Mouse (Mus musculus): ENCODE results near the gene Klhl29. TPM values are rescaled to one million over a fixed set of nuclear protein-coding genes. Genes with fewer than 3 reads are reported as not detected.

Gene Klhl29
- polyA plus RNA-seq, 1 experiment = not detected

DNA sequence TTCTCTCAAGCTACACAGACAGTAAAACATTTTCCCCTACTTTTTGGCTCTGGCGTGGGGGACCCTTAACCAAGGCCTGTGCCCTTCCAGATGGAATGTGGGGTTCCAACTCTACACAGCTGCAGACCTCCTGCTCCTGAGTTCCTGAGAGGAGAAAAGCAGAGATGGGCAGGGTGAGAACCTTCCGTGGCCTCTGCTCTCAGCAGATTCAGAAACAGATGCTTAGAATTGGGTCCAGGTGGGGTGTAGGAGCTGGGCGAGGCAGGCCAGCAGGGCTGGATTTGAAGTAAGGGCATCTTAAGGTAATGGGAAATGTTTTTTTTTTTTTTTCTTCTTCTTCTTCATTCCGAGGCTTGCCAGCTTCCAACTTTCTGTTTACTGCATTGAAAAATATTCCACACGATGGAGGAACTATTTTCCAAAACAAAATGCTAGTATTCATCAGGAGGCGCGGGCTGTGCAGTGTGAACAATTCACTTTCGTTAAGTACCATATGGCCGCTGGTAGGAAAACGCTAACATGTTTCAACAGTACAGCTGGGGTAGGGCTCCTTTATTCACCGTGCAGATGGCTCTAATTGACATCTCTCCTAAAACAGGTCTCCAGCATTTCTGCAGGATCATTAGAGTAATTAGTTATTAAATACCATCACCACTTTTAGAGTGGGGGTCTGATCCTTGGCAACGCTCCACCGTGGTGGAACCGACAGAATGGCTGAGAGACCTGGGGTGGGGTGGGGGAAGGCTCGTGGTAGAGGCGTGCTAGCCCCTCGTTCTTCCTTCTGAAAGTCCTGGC is 135.8 kb downstream of the Klhl29 start:
- Histone ChIP-seq H3ac (ENCODE audit: control insufficient read depth, insufficient read length, low read depth) (no peak overlapping the region), H3K79me3 (ENCODE audit: low read depth) (no peaks in the 10 kb centered on the region), H3K4me3 (ENCODE audit: insufficient read depth, poor library complexity, severe bottlenecking) (no peak overlapping the region), H3K79me2 (ENCODE audit: control insufficient read depth, insufficient read depth) (no peaks in the 10 kb centered on the region), H3K36me3 (ENCODE audit: control insufficient read depth, insufficient read depth) (no peaks in the 10 kb centered on the region), H3K27me3 (ENCODE audit: control insufficient read depth, insufficient read depth, insufficient read length) (no peaks in the 10 kb centered on the region)
- no peak for TF ChIP-seq MYOD1 (IDR thresholded peaks at IDR 0.05; ENCODE audit: control insufficient read depth, insufficient read length, low read depth)
- TF ChIP-seq FOSL1 (IDR thresholded peaks at IDR 0.05; ENCODE audit: insufficient read depth, low read length, poor library complexity, severe bottlenecking) = no peak
- TF ChIP-seq MYOG (IDR thresholded peaks at IDR 0.05; ENCODE audit: control insufficient read depth, extremely low read depth, insufficient read length) = no peak
- TF ChIP-seq USF1 (IDR thresholded peaks at IDR 0.05; ENCODE audit: low read depth) = no peak
- no peak for TF ChIP-seq CTCF (IDR thresholded peaks at IDR 0.05; ENCODE audit: control insufficient read depth, insufficient read depth, insufficient read length)
- no peak for TF ChIP-seq MAX (IDR thresholded peaks at IDR 0.05)
- TF ChIP-seq CEBPB (IDR thresholded peaks at IDR 0.05; ENCODE audit: low read depth) = no peak

DNA sequence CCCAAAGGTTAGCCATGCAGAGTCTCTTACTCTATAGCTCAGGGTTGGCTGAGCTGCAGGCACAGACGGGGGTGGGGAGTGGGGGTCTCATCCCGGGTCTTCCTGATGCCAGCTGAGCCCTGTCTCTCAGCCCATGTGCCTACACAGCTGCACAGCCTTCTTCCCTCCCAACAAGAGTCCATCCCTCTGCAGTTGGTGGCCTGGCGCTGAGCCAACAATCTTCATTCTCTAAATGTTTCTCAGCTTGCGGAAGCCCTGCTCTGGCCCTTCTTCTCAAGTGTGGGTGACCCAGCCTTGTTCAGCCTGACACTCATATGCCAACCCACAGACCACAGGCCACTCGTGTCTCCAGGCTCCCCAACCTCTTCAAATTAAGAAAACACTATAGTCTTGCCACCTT is 138.4 kb downstream of the Klhl29 start:
- Histone ChIP-seq H3K36me3 (ENCODE audit: control insufficient read depth, insufficient read depth) (no peaks in the 10 kb centered on the region), H3K79me3 (ENCODE audit: low read depth) (no peaks in the 10 kb centered on the region), H3K79me2 (ENCODE audit: control insufficient read depth, insufficient read depth) (no peaks in the 10 kb centered on the region), H3K27me3 (ENCODE audit: control insufficient read depth, insufficient read depth, insufficient read length) (no peaks in the 10 kb centered on the region), H3ac (ENCODE audit: control insufficient read depth, insufficient read length, low read depth) (no peak overlapping the region), H3K4me3 (ENCODE audit: insufficient read depth, poor library complexity, severe bottlenecking) (no peak overlapping the region)
- TF ChIP-seq USF1 (IDR thresholded peaks at IDR 0.05; ENCODE audit: low read depth) (no peak), MYOD1 (IDR thresholded peaks at IDR 0.05; ENCODE audit: control insufficient read depth, insufficient read length, low read depth) (no peak), CEBPB (IDR thresholded peaks at IDR 0.05; ENCODE audit: low read depth) (no peak), MAX (IDR thresholded peaks at IDR 0.05) (no peak), FOSL1 (IDR thresholded peaks at IDR 0.05; ENCODE audit: insufficient read depth, low read length, poor library complexity, severe bottlenecking) (no peak), CTCF (IDR thresholded peaks at IDR 0.05; ENCODE audit: control insufficient read depth, insufficient read depth, insufficient read length) (no peak), MYOG (IDR thresholded peaks at IDR 0.05; ENCODE audit: control insufficient read depth, extremely low read depth, insufficient read length) (no peak)

DNA sequence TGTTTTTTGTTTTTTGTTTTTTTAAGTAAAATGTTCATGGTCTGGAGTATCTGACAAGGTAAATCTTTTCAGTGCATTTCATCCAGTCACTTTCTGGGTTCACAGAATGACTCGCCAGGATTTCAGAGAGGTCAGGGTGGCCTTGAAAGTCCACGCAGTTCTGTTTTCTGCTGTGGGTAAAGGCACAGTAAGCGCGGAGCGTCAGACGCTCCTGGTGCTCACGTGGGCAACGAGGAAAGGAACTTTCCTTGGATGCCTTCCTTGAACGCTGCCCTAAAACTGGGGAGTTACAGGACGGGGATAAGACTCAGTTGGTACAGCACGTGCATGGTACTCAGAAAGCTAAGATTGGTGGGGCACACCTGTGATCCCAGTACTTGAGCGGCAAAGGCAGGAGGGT is 139.9 kb downstream of the Klhl29 start:
- Histone ChIP-seq H3K4me3 (ENCODE audit: insufficient read depth, poor library complexity, severe bottlenecking) (no peak overlapping the region), H3ac (ENCODE audit: control insufficient read depth, insufficient read length, low read depth) (no peak overlapping the region), H3K79me2 (ENCODE audit: control insufficient read depth, insufficient read depth) (no peaks in the 10 kb centered on the region), H3K27me3 (ENCODE audit: control insufficient read depth, insufficient read depth, insufficient read length) (no peaks in the 10 kb centered on the region), H3K79me3 (ENCODE audit: low read depth) (no peaks in the 10 kb centered on the region), H3K36me3 (ENCODE audit: control insufficient read depth, insufficient read depth) (no peaks in the 10 kb centered on the region)
- TF ChIP-seq FOSL1 (IDR thresholded peaks at IDR 0.05; ENCODE audit: insufficient read depth, low read length, poor library complexity, severe bottlenecking) = no peak

DNA sequence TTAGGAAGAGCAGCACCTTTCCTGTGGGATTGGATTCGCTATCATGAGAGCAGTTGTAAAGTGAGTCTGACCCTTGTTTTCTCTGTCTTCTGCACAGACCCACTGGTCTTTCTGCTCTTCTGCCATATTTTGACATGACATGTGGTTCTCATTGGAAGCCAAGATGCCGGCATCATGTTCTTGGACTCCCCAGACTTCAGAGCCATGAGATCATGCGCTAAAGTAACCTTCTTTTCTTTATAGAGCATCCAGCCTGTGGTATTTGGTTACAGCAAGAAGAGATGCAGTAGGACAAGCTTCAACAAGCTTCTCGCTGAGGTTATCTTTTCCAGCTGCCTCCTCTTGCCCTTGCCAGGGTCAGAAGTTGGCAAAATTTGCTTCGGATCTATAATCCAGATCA is 145.0 kb downstream of the Klhl29 start:
- Histone ChIP-seq H3K79me3 (ENCODE audit: low read depth) (no peaks in the 10 kb centered on the region), H3K36me3 (ENCODE audit: control insufficient read depth, insufficient read depth) (no peaks in the 10 kb centered on the region), H3K4me3 (ENCODE audit: insufficient read depth, poor library complexity, severe bottlenecking) (no peak overlapping the region), H3K27me3 (ENCODE audit: control insufficient read depth, insufficient read depth, insufficient read length) (no peaks in the 10 kb centered on the region), H3K79me2 (ENCODE audit: control insufficient read depth, insufficient read depth) (no peaks in the 10 kb centered on the region), H3ac (ENCODE audit: control insufficient read depth, insufficient read length, low read depth) (no peak overlapping the region)
- TF ChIP-seq USF1 (IDR thresholded peaks at IDR 0.05; ENCODE audit: low read depth) (no peak), MYOG (IDR thresholded peaks at IDR 0.05; ENCODE audit: control insufficient read depth, extremely low read depth, insufficient read length) (no peak)

DNA sequence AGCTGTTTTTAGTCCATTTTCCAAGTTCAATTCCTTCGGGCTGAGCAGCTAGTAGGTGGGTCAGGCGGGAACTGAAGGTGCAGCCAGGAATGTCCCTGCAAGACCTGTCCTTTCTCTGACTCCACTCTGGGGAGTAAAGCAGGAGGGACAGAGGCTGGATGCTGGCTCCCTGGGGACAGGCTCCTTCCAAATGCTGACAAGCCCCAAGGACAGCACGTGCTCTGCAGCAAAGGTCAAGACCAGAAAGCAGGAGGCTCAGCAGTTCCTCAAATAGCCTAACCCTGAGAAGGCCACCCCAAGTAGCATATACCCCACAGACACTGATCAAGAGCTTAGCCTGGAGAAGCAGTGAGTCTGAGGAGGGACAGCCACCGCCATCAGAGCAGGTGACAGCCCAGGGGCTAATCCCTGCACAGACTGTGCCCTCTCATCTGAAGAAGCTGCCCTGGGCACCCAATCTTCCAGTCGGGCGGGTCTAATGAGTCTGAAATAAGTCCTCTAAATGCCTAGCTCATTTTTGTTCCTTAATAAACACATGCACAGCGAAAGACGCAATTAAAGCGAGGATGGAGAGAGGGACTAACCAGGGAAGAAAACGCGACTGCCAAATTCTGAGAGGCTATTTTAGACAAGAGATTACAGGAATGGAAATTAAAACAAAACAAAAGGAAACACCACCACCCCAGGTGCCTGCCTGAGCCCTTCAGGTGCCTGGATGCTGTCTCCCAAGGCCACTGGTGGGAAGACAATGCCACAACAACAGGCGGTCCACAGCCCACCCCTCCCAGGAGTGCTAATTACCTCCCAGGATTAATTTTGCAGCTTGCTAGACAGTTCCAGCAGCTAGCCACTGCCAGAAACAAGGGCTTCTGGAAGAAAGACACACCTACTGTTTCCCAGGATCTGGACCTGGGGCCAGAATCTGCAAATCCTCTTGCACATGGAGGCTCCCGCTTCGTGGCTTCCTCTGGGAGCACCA is 148.5 kb downstream of the Klhl29 start:
- H3K36me3 ChIP-seq (ENCODE audit: control insufficient read depth, insufficient read depth) = no peaks in the 10 kb centered on the region
- H3K27me3 ChIP-seq (ENCODE audit: control insufficient read depth, insufficient read depth, insufficient read length) = no peaks in the 10 kb centered on the region
- no peak for TF ChIP-seq MYOG (IDR thresholded peaks at IDR 0.05; ENCODE audit: control insufficient read depth, extremely low read depth, insufficient read length)
- no peak for TF ChIP-seq MYOD1 (IDR thresholded peaks at IDR 0.05; ENCODE audit: control insufficient read depth, insufficient read length, low read depth)
- TF ChIP-seq CEBPB (IDR thresholded peaks at IDR 0.05; ENCODE audit: low read depth) = no peak
- no peak for TF ChIP-seq CTCF (IDR thresholded peaks at IDR 0.05; ENCODE audit: control insufficient read depth, insufficient read depth, insufficient read length)
- TF ChIP-seq USF1 (IDR thresholded peaks at IDR 0.05; ENCODE audit: low read depth) = no peak
- TF ChIP-seq FOSL1 (IDR thresholded peaks at IDR 0.05; ENCODE audit: insufficient read depth, low read length, poor library complexity, severe bottlenecking) = no peak
- no peak for TF ChIP-seq MAX (IDR thresholded peaks at IDR 0.05)
- no peak overlapping the region for H3K4me3 ChIP-seq (ENCODE audit: insufficient read depth, poor library complexity, severe bottlenecking)
- no peak overlapping the region for H3ac ChIP-seq (ENCODE audit: control insufficient read depth, insufficient read length, low read depth)
- H3K79me3 ChIP-seq (ENCODE audit: low read depth) = no peaks in the 10 kb centered on the region
- no peaks in the 10 kb centered on the region for H3K79me2 ChIP-seq (ENCODE audit: control insufficient read depth, insufficient read depth)

Measured in C2C12 (cell line).